Mouse (Mus musculus) midbrain, embryonic 12.5 days (tissue): ENCODE measurements around the gene Tpsab1. TPM values are rescaled to one million over a fixed set of nuclear protein-coding genes. Genes with fewer than 3 reads are reported as not detected.

Source experiments
- ATAC-seq: fragments of 200-750 bp; cut with Nextera tagmentation; 2 replicates; pipeline ENCODE4 v1.8.0; 2017; ENCODE audit warnings: low read depth, moderate TSS enrichment, moderate library complexity; ENCODE audit not compliant: low FRiP score
- H3K27ac ChIP-seq: fragments of 300-500 bp; sonication (generic); replicated peaks from 2 replicates; pipeline ENCODE4 v1.5.1; 2016; ENCODE audit warnings: mild to moderate bottlenecking
- H3K27me3 ChIP-seq: fragments of 300-500 bp; sonication (generic); 2 replicates; pipeline ENCODE4 v1.6.1; 2016; ENCODE audit warnings: mild to moderate bottlenecking
- H3K36me3 ChIP-seq: fragments of 300-500 bp; sonication (generic); 2 replicates; pipeline ENCODE4 v1.6.1; 2016
- H3K4me1 ChIP-seq: fragments of 300-500 bp; sonication (generic); 2 replicates; pipeline ENCODE4 v1.6.1; 2016
- H3K4me2 ChIP-seq: fragments of 300-500 bp; sonication (generic); replicated peaks from 2 replicates; pipeline ENCODE4 v1.6.1; 2016; ENCODE audit warnings: mild to moderate bottlenecking, moderate library complexity
- H3K4me3 ChIP-seq: fragments of 300-500 bp; sonication (generic); 2 replicates; pipeline ENCODE4 v1.5.1; 2016; ENCODE audit warnings: mild to moderate bottlenecking
- H3K9ac ChIP-seq: fragments of 300-500 bp; sonication (generic); replicated peaks from 2 replicates; pipeline ENCODE4 v1.6.1; 2016; ENCODE audit warnings: mild to moderate bottlenecking, moderate library complexity
- H3K9me3 ChIP-seq: fragments of 300-500 bp; sonication (generic); 2 replicates; pipeline ENCODE4 v1.6.1; 2016; ENCODE audit warnings: mild to moderate bottlenecking
- WGBS: fragments of 180-500 bp; shearing (Covaris S2); methylation state at CpG from one replicate; pipeline ENCODE4 v1.1.7; 2016; 5-methylcytosine and 5-hydroxymethylcytosine counted together
- polyA plus RNA-seq: library from polyadenylated mRNA; unstranded; fragments of >200 nt; fragmentation: Nextera tagmentation; extraction: Ambion mirVana; gene quantifications from 2 replicates; pipeline ENCODE4 v1.2.1, GENCODE M21; 2016

Tpsab1 gene
- not detected in 2 replicates for polyA plus RNA-seq

DNA sequence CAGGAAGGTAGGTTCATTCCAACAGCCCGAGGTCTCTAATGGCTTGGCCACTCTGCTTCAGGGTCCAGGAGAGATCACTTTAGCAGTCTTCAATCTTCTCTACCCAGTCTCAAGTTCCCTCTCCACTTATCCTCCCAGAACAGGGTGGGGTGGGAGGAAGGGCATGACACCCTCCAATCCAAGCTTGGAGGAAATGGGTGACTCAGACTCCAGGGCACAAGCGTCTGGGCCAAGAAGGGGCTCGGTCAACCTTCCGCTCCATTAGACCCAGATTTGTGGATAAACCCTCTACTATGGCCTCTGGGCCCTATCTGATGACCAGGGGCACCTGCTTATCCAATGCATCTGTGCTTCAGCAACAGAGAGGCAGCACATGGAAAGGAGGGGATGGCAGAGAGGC lies at the start of gene Tpsab1:
Gene Tpsab1 (minus strand): TSS at position 101 of the 400 bp plus-strand sequence.
- Histone ChIP-seq H3K36me3 (no peaks in the 10 kb centered on the region), H3K4me3 (no peak within 1 kb of the TSS), H3K4me1 (no peaks in the 10 kb centered on the region), H3K9ac (no peak within 1 kb of the TSS), H3K4me2 (no peak within 1 kb of the TSS), H3K27ac (no peak within 1 kb of the TSS), H3K9me3 (no peaks in the 10 kb centered on the region), H3K27me3 (no peaks in the 10 kb centered on the region)
- 93% methylated on average over 4 of the region's 4 CpGs for WGBS
- ATAC-seq = no peak

DNA sequence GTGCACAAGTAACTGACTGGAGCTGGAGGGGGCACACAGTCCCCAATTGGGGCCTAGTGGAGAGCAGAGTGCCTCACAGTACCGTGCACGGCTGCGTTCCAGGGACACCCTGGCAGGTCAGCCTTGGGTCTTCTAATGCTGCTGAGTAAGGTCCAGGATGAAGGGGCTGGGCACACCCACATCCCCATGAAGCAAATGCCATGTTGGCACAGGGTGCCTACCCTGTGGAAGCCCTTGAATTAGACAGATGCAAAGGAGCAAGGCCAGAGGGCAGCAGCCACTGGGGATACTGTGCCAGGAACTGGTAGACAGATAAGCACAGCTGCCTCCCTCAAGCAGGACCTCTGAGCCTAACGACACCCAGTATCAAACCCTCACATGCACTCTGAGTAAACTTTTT lies 49.2 kb upstream of the Tpsab1 start:
- Histone ChIP-seq H3K9ac (no peak overlapping the region), H3K27me3 (peaks cover 13% of the 10 kb centered on the region), H3K4me1 (peaks cover 11% of the 10 kb centered on the region), H3K4me2 (no peak overlapping the region), H3K36me3 (peaks cover 13% of the 10 kb centered on the region), H3K4me3 (no peak overlapping the region), H3K27ac (no peak overlapping the region), H3K9me3 (no peaks in the 10 kb centered on the region)
- 90% methylated on average over 4 of the region's 4 CpGs for WGBS
- ATAC-seq = no peak

DNA sequence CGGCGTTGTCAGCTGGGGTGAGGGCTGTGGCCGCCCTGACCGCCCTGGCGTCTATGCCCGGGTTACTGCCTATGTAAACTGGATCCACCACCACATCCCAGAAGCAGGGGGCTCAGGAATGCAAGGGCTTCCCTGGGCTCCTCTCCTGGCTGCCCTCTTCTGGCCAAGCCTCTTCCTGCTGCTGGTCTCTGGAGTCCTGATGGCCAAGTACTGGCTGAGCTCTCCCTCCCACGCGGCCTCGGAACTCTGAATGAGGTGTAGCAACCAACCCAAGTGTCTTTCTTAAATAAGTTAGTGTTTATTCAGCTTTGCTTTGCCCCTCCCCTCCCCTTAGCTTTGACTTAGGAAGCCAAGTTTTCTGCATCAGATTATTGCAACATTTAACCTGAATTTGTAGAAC lies 28.6 kb upstream of the Tpsab1 start:
- H3K27ac ChIP-seq = no peak overlapping the region
- no peak for ATAC-seq
- no peak overlapping the region for H3K4me3 ChIP-seq
- WGBS = 48% methylated on average over 9 of the region's 9 CpGs
- peaks cover 11% of the 10 kb centered on the region for H3K27me3 ChIP-seq
- H3K4me2 ChIP-seq = no peak overlapping the region
- no peak overlapping the region for H3K9ac ChIP-seq
- H3K4me1 ChIP-seq = no peaks in the 10 kb centered on the region
- H3K9me3 ChIP-seq = no peaks in the 10 kb centered on the region
- H3K36me3 ChIP-seq = peaks cover 23% of the 10 kb centered on the region; the same call in 1 of the 2 replicates

DNA sequence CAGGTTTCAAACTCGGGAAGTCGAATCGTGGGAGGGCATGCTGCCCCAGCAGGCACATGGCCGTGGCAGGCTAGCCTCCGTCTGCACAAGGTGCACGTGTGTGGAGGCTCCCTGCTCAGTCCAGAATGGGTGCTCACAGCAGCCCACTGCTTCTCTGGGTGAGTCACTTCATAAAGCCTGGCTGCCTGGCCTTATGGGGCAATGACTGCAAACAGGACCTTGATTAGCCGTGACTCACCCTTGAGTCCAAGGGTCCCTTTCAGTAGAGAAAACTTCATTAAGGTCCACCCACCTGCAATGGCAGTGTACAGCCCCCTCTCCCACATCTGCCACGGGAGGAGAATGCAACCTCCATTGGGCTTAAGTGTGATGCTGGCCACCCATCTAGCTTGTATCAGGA lies 27.1 kb upstream of the Tpsab1 start:
- ATAC-seq = no peak
- Histone ChIP-seq H3K36me3 (peaks cover 23% of the 10 kb centered on the region; the same call in 1 of the 2 replicates), H3K9ac (no peak overlapping the region), H3K27me3 (peaks cover 11% of the 10 kb centered on the region), H3K9me3 (no peaks in the 10 kb centered on the region), H3K27ac (no peak overlapping the region), H3K4me1 (no peaks in the 10 kb centered on the region), H3K4me2 (no peak overlapping the region), H3K4me3 (no peak overlapping the region)
- WGBS = 80% methylated on average over 8 of the region's 8 CpGs

DNA sequence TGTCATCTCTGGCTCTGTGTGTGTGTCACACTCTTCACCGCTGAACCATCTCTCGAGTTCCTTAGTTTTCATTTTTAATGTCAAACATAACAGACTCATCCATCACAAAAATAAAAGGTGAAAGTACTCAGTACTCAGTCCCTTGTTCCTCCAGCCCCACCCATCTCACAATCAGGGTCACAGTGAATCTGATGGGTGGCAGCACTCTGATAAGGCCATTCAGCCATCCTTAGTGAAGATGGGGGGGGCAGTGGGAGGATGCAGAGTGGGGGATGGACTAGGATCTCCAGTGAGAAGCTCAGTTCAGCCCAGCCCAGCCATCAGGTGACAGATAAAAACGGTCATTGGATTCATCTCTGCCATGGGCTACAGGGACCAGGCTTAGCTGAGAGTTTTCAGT lies 23.6 kb upstream of the Tpsab1 start, which contains the start of gene Tpsg1:
Gene Tpsg1 (plus strand): TSS at position 301 of the 400 bp plus-strand sequence.
- H3K27me3 ChIP-seq = peaks cover 7% of the 10 kb centered on the region
- WGBS = 81% methylated on average over 3 of the region's 3 CpGs
- no peaks in the 10 kb centered on the region for H3K4me1 ChIP-seq
- no peak within 1 kb of the TSS for H3K4me2 ChIP-seq
- no peak within 1 kb of the TSS for H3K27ac ChIP-seq
- H3K9ac ChIP-seq = no peak within 1 kb of the TSS
- H3K4me3 ChIP-seq = no peak within 1 kb of the TSS
- ATAC-seq = no peak
- no peaks in the 10 kb centered on the region for H3K36me3 ChIP-seq
- no peaks in the 10 kb centered on the region for H3K9me3 ChIP-seq

DNA sequence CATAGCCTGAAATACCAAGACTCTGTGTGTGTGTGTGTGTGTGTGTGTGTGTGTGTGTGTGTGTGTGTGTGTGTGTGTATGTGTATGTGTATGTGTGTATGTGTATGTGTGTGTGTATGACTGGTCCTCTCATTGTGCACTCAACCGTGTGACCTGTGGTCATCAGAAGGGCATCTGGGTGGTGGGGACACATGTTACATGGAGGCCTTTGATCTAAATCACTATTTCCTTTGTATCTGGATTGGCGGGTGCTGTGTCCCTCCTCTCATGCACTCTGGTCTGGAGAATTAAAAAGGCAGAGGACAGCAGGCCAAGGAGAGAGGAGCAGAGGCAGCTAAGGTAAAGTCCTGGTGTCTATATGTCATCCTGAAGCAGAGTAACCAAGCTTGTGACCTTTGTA lies 20.6 kb upstream of the Tpsab1 start, which contains the start of gene Tpsb2:
Gene Tpsb2 (plus strand): TSS at position 301 of the 400 bp plus-strand sequence.
- Histone ChIP-seq H3K4me1 (no peaks in the 10 kb centered on the region), H3K4me3 (no peak within 1 kb of the TSS), H3K4me2 (no peak within 1 kb of the TSS), H3K27me3 (peaks cover 3% of the 10 kb centered on the region; the same call in 1 of the 2 replicates), H3K36me3 (no peaks in the 10 kb centered on the region), H3K9me3 (no peaks in the 10 kb centered on the region), H3K27ac (no peak within 1 kb of the TSS), H3K9ac (no peak within 1 kb of the TSS)
- WGBS = 73% methylated on average over 2 of the region's 2 CpGs
- no peak for ATAC-seq

DNA sequence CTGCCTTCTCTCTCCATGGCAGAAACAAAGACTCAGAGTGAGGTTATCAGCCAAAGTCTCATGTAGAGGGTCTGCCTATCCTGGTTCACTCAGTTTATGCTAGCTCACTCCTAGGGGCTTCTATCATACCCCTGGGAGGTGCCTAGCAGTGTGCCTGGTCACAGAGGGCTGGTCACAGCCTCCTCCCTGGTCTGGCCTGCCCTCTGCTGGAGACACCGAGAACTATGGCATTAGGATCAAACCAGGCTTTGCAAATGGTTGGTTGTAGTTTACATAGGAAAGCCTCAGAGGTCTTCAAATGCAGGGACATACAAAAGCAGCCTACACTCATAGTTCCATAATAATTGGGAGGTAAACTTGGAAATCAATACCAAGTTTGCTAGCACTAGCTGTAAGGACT lies 18.4 kb upstream of the Tpsab1 start:
- Histone ChIP-seq H3K4me3 (no peak overlapping the region), H3K27me3 (peaks cover 3% of the 10 kb centered on the region; the same call in 1 of the 2 replicates), H3K27ac (no peak overlapping the region), H3K9me3 (no peaks in the 10 kb centered on the region), H3K9ac (no peak overlapping the region), H3K36me3 (no peaks in the 10 kb centered on the region), H3K4me2 (no peak overlapping the region), H3K4me1 (no peaks in the 10 kb centered on the region)
- WGBS = 4% methylated on average over 1 of the region's 1 CpGs
- no peak for ATAC-seq

DNA sequence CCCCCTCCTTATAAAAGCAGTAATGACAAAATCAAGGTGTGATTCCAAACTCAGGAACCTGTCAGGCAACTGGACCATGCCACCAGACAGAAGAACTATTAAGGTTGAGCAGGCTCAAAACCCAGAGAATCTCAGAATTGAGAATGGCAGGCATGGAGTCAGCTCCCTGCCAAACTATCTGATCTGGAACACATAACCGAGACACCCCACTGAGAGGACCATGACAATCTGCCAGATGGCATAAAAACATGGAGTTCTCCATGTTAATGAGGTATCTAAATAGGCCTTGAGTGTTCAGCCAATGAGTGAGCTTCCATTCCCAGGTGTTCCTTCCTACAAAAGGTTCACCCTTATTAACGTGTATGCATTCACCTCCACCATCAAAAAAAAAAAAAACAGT lies 15.9 kb upstream of the Tpsab1 start:
- Histone ChIP-seq H3K36me3 (no peaks in the 10 kb centered on the region), H3K27ac (no peak overlapping the region), H3K27me3 (peaks cover 3% of the 10 kb centered on the region; the same call in 1 of the 2 replicates), H3K4me2 (no peak overlapping the region), H3K9me3 (no peaks in the 10 kb centered on the region), H3K4me3 (no peak overlapping the region), H3K4me1 (no peaks in the 10 kb centered on the region), H3K9ac (no peak overlapping the region)
- 73% methylated on average over 2 of the region's 2 CpGs for WGBS
- ATAC-seq = no peak

DNA sequence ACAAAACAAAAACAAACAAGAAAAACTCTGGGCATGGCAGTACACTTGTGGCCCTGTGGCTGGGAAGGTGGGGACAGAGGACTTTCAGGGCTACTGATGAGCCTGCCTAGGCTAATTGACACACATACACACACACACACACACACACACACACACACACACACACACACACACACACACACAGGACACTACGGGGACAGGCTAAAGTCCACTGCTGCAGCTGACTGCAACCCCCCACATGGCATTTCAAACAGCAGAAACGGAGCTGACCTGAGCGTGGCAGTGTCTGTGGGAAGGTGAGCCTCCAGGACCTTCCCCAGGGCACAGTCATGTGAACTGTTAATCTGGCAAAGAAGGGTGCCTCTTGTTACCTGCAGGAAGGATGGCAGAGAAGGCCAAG lies 3.9 kb downstream of the Tpsab1 start:
- H3K9ac ChIP-seq = no peak overlapping the region
- no peak overlapping the region for H3K27ac ChIP-seq
- H3K27me3 ChIP-seq = no peaks in the 10 kb centered on the region; the same call in 1 of the 2 replicates
- H3K4me2 ChIP-seq = no peak overlapping the region
- ATAC-seq = no peak
- no peaks in the 10 kb centered on the region for H3K9me3 ChIP-seq
- H3K4me3 ChIP-seq = no peak overlapping the region
- H3K4me1 ChIP-seq = no peaks in the 10 kb centered on the region
- 63% methylated on average over 3 of the region's 3 CpGs for WGBS
- H3K36me3 ChIP-seq = no peaks in the 10 kb centered on the region

DNA sequence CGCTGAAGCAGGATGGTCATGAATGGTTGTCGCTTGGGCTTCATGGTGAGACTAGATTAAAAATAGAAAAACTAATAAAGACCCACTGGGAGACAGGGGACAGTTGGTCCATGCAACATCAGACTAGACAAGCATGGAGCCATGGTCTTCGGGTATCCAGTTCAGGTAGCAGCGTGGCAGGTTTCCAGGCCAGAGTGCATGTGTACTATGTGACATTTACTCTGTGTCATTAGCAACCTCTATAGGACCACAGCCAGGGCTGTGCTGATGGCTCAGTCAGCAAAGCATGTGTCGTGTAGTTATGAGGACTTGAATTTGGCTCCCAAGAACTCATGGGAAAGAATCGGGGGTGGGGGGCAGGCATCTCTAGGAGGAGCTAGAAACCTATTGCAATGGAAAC lies 5.4 kb downstream of the Tpsab1 start:
- Histone ChIP-seq H3K36me3 (no peaks in the 10 kb centered on the region), H3K9ac (no peak overlapping the region)
- WGBS = 88% methylated on average over 6 of the region's 6 CpGs

DNA sequence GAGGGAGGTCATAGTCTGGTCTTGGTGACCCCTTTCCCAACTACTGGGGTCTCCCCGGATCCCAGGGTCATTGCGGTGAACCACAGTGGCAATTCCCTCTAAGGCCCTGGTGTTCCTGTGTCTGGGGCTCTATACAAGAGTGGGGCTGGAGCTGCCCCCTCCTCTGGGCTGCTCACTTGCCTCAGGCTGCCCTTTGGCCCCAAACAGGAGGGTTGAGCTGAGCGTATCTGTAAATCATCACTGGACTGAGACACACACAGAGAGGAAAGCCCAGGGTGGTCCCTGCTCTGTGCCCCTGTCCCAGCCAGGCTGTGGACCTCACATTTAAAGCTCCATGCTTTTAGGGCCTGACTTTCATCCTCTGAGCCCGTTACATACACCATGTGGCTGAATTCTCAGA lies 7.1 kb downstream of the Tpsab1 start:
- no peaks in the 10 kb centered on the region for H3K9me3 ChIP-seq
- no peak overlapping the region for H3K4me3 ChIP-seq
- no peak for ATAC-seq
- H3K27ac ChIP-seq = no peak overlapping the region
- WGBS = 82% methylated on average over 4 of the region's 4 CpGs
- H3K4me1 ChIP-seq = no peaks in the 10 kb centered on the region
- no peak overlapping the region for H3K9ac ChIP-seq
- no peak overlapping the region for H3K4me2 ChIP-seq
- H3K36me3 ChIP-seq = no peaks in the 10 kb centered on the region
- H3K27me3 ChIP-seq = peaks cover 11% of the 10 kb centered on the region

More for the DNA sequence above, 5.4 kb downstream of the Tpsab1 start:
- H3K9me3 ChIP-seq = no peaks in the 10 kb centered on the region
- no peak overlapping the region for H3K4me3 ChIP-seq
- no peak overlapping the region for H3K4me2 ChIP-seq
- peaks cover under 1% of the 10 kb centered on the region; the same call in 1 of the 2 replicates for H3K27me3 ChIP-seq
- ATAC-seq = no peak
- H3K4me1 ChIP-seq = no peaks in the 10 kb centered on the region
- H3K27ac ChIP-seq = no peak overlapping the region

DNA sequence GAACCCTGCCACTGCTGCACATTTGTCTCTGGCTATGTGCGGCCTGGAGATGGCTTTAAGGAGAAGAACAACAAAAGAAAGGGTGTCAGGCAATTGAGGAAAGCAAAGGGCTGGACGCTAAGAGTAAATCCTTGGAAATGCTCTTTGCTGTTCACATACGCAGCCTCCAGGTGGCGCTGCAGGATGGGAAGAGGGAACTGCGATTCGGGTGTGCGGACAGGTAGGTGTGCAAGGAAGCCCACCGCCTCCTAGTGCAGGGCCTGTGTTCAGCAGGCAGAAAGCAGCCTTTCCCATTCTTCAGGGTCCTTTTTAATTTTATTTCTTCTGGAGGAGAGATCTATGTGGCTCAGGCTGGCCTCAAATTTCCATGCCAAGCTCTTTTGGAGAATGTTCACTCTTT lies 11.4 kb downstream of the Tpsab1 start:
- H3K27ac ChIP-seq = no peak overlapping the region
- no peaks in the 10 kb centered on the region for H3K4me1 ChIP-seq
- H3K27me3 ChIP-seq = peaks cover 19% of the 10 kb centered on the region
- ATAC-seq = no peak
- 2% methylated on average over 8 of the region's 8 CpGs for WGBS
- H3K4me3 ChIP-seq = no peak overlapping the region
- H3K4me2 ChIP-seq = no peak overlapping the region
- H3K9ac ChIP-seq = no peak overlapping the region
- no peaks in the 10 kb centered on the region for H3K9me3 ChIP-seq
- H3K36me3 ChIP-seq = no peaks in the 10 kb centered on the region

DNA sequence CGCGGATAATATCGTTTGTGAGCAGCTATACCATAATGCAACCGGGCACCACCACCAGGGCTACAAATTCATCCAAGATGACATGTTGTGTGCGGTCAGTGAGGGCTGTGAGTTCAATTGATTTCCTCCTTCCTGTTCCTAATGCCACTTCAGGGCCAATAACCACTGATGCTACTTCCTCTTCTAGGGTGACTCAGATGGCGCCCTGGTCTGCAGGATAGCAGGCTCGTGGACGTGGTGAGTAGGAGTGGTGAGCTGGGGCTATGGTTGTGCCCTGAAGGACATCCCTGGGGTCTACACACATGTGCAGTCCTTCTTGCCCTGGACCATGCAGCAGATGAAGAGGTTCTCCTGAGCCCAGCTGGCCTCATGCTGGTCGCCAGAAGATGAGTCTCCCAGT lies 13.0 kb downstream of the Tpsab1 start:
- ATAC-seq = no peak
- Histone ChIP-seq H3K9me3 (no peaks in the 10 kb centered on the region), H3K4me1 (no peaks in the 10 kb centered on the region), H3K4me2 (no peak overlapping the region), H3K9ac (no peak overlapping the region; the same call in 1 of the 2 replicates), H3K4me3 (no peak overlapping the region), H3K36me3 (no peaks in the 10 kb centered on the region), H3K27me3 (peaks cover 19% of the 10 kb centered on the region), H3K27ac (no peak overlapping the region)
- 79% methylated on average over 9 of the region's 9 CpGs for WGBS
